Mouse (Mus musculus) C3H10T1/2 (cell line): ENCODE measurements around the gene 4930433I11Rik. TPM values are rescaled to one million over a fixed set of nuclear protein-coding genes. Genes with fewer than 3 reads are reported as not detected.

ENCODE experiments used
- polyA plus RNA-seq, 2 experiments: library from polyadenylated mRNA; unstranded; fragments of >200 nt; fragmentation: generic; extraction: Trizol; gene quantifications; one replicate each; pipeline ENCODE4 v1.2.1; 2012; ENCODE audit warnings: missing spikeins in 2 of 2

Gene 4930433I11Rik
- not detected for polyA plus RNA-seq

DNA sequence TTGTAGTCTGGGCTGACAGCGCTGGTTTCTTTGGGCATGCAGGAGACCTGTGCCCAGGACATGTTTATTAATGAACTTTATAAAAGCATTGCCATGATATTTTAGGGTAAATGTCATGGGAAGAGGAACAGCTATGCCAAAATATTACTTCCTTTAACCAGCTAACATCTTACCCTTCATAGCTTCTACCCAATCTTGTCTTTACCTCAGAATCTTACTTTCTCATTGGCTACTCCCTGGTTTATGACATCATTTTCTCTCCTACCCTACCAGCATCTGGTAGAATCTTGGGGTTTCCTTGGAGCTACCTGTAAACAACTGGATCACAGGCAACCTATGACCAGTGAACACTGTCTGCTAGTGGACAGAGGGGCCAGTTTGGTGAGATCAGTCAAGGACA, at the start of gene 4930433I11Rik:
Gene 4930433I11Rik, plus strand, starts transcription at position 301 of the 400 bp plus-strand sequence.

GRCm38 (mm10) chr7:41032419-41032818, 45.1 kb downstream of the 4930433I11Rik start, which contains the start of gene Gm4884:
Gm4884 (plus strand) TSS chr7:41032719.

Other genes starting within 250 kb of the 4930433I11Rik start
- not detected for gene Vstm2b, start 89.2 kb upstream of the 4930433I11Rik start, polyA plus RNA-seq
- gene Gm4884, start 45.2 kb downstream of the 4930433I11Rik start, polyA plus RNA-seq, result not detected
- not detected for gene Gm5592, start 166.3 kb downstream of the 4930433I11Rik start, polyA plus RNA-seq